Mouse (Mus musculus) mesoderm, embryonic 11.5 days (tissue): Measurements from ENCODE around the gene Rbfox3.
"Not testable (repeated sequence)": the region's sequence is repeated elsewhere in the genome, so short reads cannot be mapped to it uniquely, and the experiment has no call there.

Experiments used
- DNase-seq: peaks from one replicate; pipeline ENCODE4 v3.0.0-alpha.2; 2012; ENCODE audit warnings: low read depth, low spot score

The Rbfox3 gene

GRCm38 (mm10) chr11:118825280-118826094, 85.9 kb downstream of the Rbfox3 start:
- DNase-seq, result peak; percentile 65

GRCm38 (mm10) chr11:118821353-118821752, 90.0 kb downstream of the Rbfox3 start:
- no peak for DNase-seq

- DNase-seq, result no peak
Measured at GRCm38 (mm10) chr11:118818528-118818927, 92.9 kb downstream of the Rbfox3 start.

- DNase-seq, result no peak
Measured at GRCm38 (mm10) chr11:118815118-118815517, 96.3 kb downstream of the Rbfox3 start.

- DNase-seq, result no peak
Measured at GRCm38 (mm10) chr11:118813942-118814341, 97.5 kb downstream of the Rbfox3 start.

- DNase-seq, result no peak
Measured at GRCm38 (mm10) chr11:118811404-118811803, 100.0 kb downstream of the Rbfox3 start.

GRCm38 (mm10) chr11:118807511-118807910, 103.9 kb downstream of the Rbfox3 start:
- DNase-seq, result peak; percentile 66

- peak; percentile 66 for DNase-seq
Measured at GRCm38 (mm10) chr11:118794856-118795602, 116.4 kb downstream of the Rbfox3 start.

- DNase-seq, result peak; percentile 23
Measured at GRCm38 (mm10) chr11:118793639-118794021, 117.8 kb downstream of the Rbfox3 start.

- DNase-seq, result no peak
Measured at GRCm38 (mm10) chr11:118792916-118793638, 118.3 kb downstream of the Rbfox3 start.

- no peak for DNase-seq
Measured at GRCm38 (mm10) chr11:118792163-118792915, 119.1 kb downstream of the Rbfox3 start.

- DNase-seq, result no peak
Measured at GRCm38 (mm10) chr11:118791391-118791790, 120.0 kb downstream of the Rbfox3 start.

GRCm38 (mm10) chr11:118788091-118788490, 123.3 kb downstream of the Rbfox3 start:
- DNase-seq, result no peak

- DNase-seq, result no peak
Measured at GRCm38 (mm10) chr11:118782677-118783076, 128.7 kb downstream of the Rbfox3 start.

- DNase-seq, result peak; percentile 65
Measured at GRCm38 (mm10) chr11:118775753-118776152, 135.6 kb downstream of the Rbfox3 start.

GRCm38 (mm10) chr11:118774777-118775176, 136.6 kb downstream of the Rbfox3 start:
- DNase-seq, result not testable (repeated sequence)

- no peak for DNase-seq
Measured at GRCm38 (mm10) chr11:118773076-118773583, 138.3 kb downstream of the Rbfox3 start.

- DNase-seq, result no peak
Measured at GRCm38 (mm10) chr11:118771358-118771757, 140.0 kb downstream of the Rbfox3 start.

GRCm38 (mm10) chr11:118770789-118771188, 140.6 kb downstream of the Rbfox3 start:
- DNase-seq, result no peak

GRCm38 (mm10) chr11:118769542-118769941, 141.9 kb downstream of the Rbfox3 start:
- no peak for DNase-seq

GRCm38 (mm10) chr11:118768441-118768840, 143.0 kb downstream of the Rbfox3 start:
- no peak for DNase-seq
